Mouse (Mus musculus) adipocyte (in vitro differentiated cells): Measurements from ENCODE around the gene Dnajc5.
"Not testable (repeated sequence)": the region's sequence is repeated elsewhere in the genome, so short reads cannot be mapped to it uniquely, and the experiment has no call there.

ENCODE experiments used
- DNase-seq: peaks from one replicate; pipeline ENCODE4 v3.0.0-alpha.2; 2016; ENCODE audit warnings: low spot score

Gene Dnajc5

DNA sequence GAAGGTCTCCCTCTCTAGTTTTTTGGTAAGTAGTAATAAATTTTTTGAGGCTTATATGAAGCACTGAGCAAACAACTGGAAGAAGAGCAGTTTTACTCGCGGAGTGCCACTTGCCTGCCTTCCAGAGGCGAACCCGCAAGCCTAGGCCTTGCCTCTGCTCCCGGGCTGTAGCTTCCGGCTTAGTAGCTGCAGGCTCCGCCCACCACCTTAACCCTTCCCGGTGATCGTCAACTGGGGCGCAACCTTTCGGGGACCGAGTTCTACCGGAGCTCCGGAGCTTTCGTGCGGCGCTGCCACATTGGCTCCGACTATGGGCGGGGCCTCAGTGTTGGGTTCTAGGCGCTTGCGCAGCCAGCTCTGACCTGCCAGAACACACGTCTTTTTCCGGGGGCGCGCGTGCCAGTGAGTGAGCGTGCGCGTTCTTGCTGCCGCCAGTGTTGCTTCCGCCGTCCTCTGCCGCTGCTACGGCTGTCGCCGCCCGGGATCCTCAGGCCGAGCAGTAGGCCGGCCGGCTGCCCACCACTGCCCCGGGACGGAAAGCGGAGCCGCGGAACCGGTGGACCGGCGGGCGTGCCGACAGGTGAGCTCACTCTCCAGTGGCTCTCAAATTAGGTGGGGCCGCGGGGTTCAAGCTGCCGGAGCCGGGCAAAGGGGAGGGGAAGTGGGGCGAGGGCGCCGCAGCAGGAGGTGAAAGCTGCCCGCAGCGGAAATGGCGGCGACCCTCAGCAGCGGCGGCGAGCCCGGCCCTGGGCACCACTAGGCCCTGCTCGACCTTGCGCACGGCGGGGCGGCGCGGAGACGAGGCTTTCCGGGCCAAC is at the start of gene Dnajc5:
TSS of gene Dnajc5 (plus strand) at position 368 of the 818 bp plus-strand sequence.
- DNase-seq, result peak; percentile 99

DNA sequence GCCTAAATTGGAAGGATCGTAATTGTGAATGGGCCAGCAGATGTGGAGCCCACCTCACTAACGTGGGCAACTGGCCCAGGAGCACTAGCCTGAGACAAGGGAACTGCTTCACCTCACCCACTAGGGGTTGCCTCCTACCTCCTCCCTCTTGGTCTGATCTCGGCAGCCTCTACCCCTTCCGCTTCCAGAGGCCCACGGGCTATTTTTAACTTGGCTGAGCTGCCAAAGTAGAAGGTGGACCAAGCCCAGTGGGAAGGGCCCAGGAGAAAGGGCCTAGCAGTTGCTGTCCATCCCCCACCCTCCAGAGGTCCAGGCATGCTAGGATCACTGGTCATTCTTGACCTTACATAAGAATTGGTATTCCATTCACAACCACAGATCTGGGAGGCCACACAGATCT is 49.0 kb upstream of the Dnajc5 start:
- DNase-seq, result peak; percentile 86

DNA sequence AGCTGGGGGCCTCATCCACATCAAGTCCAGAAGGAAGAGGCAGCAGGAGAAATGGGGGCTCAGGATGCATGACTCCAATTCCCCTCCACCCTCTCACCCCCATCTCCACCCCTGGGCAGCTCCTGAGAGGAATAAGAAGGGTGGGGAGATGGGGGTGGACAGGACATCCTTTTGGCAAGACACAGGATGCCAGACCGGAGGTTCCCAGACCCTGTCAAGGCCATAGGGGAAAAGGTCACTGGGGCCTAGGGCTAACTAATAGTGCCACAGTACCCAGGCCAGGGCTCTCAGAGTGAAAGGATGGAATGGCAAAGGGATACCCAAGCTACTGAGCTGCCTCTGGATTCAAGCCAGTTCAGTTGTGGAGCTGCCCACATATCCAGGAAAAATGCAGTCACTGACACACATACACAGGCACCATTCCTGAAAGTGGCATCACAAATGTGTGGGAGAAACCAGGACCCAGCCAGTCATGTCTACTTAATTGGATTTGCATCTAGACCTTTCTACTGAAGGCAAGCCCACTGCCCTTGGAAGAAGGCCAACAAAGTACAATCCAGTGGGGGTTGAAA is 47.9 kb upstream of the Dnajc5 start:
- no peak for DNase-seq

DNA sequence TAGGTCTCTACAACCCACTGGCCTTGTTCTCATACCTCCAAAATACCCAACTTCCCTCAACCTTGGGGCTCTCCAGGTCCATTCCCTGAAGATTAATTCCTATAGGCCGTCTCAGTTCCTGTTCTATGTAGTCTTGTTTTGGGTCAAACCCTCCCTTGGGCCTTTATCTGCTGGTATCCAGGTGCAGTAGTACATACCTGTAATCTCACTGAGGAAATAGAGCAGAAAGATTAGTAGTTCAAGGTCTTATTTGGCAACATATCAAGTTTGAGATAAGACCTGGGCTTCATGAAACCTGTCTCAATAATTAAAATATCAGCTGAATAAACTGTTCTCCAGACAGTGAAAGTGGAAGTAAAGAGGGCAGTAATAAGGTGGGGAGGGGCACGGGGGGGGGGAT is 37.2 kb upstream of the Dnajc5 start:
- DNase-seq, result no peak

DNA sequence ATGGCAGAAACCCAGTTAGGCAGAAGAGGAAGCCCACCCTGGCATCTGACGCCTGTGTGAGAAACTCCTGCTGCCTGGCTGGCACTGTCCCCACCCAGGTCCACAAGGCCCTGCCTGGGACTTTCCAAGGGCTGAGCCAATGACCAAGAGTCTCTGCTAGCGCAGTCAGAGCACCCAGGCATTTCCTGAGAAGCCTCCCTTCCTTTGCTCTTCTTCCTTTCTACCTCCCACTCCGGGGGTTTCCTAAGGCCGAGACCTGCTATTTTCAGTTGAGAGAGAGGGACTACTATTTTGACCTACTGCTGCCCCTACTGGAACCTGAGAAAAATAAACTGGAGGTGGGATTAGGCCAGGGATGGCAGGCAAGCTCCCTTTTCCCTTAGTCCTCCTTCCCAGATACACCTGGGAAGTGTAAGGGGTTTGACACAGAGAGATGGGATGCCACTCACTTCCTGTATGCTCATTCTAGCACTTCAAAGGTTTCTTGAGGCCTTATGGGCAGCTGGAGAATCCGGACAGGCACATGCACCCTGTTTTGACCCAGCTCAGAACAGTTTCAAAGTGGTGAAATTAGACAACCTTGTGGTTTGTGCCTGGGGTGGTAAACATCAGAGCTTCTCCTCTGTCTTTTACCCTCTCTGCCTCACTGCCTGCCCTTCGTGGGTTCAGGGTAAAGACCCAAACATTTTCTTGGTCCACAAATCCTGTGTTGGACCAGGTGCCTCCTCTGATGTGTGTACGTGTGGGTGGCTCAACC is 36.5 kb upstream of the Dnajc5 start:
- DNase-seq, result no peak

DNA sequence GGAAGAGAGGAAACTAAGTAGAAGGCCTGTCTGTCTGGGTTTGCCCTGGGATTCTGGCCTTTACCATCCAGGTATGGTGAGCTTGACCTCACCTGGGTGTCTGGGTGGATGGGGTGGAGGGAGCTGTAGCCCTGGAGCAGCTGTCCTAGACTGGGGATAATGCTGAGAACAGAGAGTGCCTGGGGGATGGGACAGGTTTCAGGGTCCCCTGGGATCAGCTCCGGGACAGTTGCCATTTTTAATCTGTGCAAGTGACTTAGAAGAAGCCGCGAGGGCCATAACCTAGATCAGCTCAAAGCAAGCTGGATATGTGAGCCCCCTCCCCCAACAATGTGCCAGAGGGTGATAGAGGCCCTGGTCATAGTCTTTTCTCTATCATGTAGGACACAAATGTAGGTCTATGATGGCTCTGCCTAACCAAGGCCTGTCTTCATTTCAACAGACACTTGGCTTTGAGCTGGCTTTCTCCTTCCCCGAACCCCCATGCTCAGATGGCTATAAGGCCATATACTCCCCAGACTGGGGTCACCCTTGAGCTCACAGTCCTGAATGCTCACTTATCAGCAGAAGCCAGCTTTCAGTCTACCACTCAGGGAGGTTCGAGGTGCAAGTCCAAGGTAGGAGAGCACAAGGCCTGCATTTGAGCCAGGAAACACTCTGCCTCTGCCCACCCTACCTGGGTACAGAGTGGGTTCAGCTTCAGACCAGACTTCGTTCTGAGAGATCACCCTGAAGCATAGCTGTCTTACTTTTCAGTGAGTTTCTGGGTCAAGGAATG is 35.6 kb upstream of the Dnajc5 start:
- DNase-seq, result no peak

DNA sequence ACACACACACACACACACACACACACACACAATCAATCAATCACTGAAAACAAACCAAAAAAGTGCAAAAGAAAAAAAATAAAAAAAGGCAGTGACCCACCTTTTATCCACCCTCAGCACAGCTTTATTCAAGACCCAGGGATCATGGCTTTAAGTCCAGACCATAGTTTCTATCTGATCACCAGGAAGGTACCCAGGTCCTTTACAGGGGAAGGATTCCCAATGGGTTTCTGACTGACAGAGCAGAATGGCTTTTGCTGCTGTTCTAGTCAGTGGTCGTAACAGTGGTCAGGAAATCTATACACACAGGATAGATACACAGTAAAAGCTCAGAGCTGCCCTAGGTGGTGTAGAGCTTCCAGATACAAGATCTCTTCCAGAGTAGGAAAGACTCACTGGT is 34.5 kb upstream of the Dnajc5 start:
- DNase-seq, result no peak

DNA sequence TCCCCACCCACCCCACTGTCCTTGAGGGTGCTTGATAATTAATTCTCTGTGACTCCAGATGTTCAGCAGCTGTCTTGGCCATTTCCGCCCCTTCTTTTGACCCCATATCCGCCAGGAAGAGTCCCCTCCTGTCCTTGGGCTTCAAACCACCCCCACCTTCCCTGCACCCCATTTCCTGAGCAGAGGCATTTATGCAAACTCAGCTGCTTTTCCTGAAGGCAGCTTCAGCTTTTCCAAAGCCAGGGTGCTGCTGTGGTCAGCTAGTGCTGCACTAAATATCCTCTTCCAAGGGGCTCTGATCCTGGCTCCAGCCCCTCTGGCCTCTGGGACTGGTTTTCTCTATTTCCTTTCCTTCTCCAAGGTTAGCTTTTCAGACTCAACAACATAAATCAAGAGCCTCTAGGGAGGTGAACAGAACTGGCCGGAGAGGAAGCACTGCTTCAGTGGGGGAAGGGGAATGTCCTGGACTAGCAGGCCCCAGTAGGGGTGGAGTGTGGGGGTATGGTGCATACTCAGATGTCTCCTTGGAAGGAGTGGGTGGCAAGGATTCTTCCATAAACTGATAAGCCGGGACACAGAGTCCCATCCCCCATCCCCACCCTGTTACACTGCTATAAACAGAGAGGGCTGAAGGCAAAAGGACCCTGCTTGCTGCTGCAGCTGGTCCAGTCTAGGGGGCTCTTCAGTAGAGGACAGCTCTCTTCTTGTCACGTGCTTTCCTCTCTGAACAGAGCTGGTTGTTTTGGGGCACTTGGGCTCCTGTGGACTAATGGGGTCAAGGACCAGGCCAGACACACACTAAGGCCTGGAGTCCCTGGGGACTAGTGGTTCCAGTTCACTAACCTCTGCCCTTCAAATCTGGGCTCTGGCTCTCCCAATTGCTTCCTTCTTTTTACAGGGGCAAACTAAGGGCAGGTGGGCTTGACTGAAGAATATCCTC is 32.7 kb upstream of the Dnajc5 start:
- DNase-seq, result peak; percentile 83

DNA sequence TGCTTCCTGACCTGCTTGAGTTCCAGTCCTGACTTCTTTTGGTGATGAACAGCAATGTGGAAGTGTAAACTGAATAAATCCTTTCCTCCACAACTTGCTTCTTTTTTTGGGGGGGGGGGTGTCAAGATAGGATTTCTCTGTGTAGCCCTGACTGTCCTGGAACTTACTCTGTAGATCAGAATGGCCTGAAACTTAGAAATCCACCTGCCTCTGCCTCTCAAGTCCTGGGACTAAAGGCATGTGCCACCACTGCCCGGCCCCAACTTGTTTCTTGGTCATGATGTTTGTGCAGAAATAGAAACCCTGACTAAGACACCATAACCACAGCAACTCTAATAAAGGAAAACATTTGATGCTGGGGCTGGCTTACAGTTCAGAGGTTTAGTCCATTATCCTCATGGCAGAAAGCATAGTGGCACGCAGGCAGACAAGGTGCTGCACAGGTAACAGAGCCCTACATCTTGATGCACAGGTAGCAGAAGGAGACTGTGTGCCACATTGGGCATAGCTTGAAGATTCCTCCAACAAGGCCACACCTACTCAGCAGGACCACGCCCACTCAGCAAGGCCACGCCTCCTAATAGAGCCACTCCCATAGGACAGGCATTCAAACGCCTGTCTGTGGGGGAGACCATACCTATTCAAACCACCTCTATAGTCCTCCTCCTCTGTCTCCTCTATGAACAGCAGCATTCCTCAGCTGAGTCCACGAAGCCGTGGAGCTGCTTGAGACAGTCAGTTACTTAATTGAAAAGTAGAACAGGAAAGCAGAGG is 28.7 kb upstream of the Dnajc5 start:
- no peak for DNase-seq

DNA sequence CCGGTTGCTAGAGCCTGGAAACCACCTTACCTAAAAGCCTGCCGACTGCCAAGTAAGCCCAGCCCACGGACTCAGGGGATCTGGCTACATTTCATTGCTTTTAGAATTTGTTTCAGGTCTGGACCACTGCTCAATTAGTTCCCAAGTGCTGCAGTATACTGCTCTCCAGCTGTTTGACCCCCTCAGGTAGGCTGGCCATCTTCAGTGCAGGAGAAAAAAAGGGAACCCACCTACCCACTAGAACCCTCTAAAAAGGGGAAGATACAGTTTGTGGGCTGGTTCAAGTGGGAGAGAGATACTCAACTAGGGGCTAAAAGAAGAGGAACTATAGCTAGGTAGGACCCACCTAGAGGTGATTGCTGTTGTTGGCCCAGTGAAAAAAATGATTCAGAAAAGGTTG is 28.1 kb upstream of the Dnajc5 start:
- DNase-seq, result no peak

DNA sequence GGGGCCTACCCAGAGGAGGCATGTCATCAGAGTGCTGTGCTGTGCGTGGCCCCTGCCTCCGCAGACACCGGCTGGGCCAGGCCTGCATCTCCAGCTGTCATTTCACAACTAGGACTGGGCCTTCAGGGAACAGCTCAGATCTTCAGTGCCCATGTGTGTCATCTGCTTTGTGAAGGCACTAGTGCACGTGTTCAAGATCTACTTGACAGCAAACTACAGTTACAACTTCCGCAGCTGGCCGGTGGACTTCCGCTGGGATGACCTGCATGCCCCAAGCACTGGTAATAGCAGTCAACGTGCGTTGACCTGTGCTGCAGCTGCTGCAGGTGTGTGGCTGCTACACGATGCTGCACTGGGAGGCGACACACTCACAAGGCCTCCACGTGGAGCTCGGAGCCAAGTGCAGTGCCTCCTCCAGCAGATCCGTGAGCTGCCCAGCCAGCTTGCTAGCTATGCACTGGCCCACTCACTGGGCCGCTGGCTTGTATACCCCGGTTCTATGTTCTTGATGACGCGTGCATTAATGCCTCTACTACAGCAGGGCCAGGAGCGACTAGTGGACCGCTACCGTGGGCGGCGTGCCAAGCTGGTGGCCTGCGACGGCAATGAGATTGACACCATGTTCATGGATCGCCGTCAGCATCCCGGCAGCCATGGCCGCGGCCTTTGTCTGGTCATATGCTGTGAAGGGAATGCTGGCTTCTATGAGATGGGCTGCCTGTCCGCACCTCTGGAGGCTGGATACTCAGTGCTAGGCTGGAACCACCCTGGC is 26.9 kb upstream of the Dnajc5 start, which contains the start of gene Abhd16b:
TSS of gene Abhd16b (plus strand) at position 51 of the 772 bp plus-strand sequence.
- DNase-seq, result no peak

DNA sequence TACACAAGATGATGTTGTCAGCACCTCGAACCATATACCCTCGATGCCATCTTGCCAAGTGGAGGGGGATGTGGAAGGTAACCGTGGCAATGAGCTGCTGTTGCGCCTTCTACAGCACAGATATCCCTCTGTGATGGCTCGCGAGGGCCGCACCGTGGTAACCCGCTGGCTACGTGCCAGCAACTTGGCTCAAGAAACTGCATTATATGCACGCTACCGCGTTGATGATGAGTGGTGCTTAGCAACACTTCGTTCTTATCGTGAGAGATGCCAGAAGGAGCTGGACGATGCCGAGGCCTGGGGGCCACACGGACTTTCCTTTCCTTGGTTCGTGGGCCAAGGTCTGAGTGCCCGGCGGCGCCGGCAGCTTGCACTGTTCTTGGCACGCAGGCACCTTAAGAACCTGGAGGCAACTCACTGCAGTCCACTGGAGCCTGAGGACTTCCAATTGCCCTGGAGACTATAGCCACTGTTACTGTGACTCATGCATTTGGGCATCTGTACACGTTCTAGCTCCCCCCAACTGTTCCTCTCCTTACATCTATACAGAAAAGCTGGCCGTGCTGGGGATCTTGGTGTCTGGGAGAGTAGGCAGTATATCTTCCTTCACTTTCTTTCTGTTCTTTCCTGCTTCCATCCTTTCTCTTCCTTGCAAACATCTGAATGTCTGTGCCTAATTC is 25.9 kb upstream of the Dnajc5 start:
- no peak for DNase-seq

DNA sequence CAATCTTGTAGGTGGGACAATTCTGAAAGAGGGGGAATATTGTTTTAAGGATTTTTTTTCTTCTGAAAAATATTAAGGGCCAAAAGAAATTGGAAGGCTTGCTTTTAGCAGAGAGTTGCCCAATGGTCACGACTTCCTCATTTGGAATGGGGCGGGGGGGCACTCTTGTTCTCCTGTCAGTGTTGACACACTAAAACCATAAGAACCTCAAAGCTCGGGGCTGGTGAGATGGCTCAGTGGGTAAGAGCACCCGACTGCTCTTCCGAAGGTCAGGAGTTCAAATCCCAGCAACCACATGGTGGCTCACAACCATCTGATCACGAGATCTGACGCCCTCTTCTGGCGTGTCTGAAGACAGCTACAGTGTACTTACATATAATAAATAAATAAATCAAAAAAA is 24.4 kb upstream of the Dnajc5 start:
- not testable (repeated sequence) for DNase-seq

DNA sequence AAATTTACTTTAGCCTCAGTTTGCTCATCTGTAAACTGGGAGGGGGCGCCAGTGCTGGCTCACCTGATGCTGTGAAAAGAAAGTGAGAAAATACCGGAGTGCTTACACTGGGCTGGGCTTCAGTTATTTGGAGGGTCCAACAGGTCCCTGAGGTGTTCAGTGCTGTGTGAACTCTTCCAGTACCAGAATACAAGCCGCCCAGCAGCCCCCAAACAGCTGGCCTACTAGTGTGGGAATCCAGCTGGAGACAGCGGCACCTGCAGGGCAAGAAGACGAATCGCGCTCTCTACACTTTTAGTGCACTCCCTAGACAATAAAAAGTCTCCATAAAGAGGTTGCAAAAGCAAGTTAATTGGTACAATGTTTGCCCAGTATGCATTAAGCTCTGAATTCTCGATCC is 24.0 kb upstream of the Dnajc5 start:
- peak; percentile 76 for DNase-seq

DNA sequence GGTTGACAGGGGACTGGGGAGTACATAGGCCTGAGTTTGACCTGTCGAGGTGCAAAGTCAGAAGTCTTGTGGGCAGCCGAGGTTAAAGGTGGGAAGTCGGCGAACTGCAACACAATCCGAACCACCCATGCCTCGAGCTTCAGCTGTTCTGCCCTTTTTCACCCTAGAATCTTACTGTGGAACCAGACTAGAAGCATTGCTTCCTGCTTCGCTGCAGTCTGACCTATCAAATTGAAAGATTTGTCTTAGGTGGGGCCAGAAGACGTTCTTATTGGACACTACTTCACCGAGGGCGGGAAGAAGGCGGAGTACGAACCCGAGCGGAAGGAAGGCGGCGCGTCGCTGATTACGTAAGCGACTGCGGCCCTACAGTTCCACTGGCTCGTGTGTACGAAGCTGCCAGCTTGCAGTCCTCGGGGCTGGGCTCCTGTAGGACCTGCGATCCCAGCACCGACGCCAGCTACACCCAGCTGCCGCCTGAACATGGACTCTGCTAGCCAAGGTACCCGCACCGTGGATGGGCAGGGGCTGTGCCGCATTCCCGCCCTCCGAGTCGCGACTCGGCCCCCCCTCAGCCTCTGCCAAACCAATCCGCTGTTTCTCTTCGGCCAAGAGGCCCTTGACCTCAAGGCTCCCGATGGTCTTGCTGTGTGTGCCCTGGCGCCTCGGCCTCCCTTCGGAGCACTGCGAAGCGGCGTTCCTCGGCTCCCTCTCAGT is 23.3 kb upstream of the Dnajc5 start, which contains the start of gene Tpd52l2:
TSS of gene Tpd52l2 (plus strand) at position 312 of the 717 bp plus-strand sequence.
- peak; percentile 99 for DNase-seq

DNA sequence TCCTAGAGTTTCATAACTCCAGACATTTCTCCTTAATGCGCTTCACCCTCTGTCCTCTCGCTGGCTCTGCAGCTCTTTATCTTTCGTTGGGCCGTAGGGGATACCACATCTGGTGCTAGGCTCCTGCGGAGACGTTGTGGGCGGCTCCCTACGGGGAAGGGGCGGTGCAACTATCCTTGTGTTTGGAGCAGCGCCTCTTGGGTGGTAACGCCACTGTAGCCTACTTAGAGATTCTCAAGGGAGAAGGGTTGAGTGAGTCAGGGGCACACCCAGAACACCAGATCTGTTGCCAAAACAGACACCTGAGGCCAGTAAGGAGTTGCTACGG is 22.8 kb upstream of the Dnajc5 start:
- peak; percentile 90 for DNase-seq

DNA sequence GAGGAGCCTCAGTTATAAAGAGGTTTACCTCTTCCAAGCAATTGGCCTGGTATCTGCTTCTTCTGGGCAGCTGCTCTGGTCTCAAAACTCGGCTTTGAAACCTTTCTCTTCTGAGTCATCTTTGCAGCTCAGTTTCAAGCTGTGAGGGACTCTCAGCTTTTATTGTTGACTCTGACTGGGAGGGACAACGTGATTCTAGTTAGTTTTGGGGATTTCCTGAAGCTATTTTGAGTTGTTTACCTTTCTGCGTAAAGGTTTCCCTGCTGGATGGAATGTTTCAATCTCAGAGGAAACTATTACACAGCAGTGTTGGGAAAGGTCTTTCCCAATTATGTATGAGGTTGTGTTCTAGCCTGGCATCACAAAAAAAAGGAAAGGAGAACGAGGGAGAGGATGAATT is 21.6 kb upstream of the Dnajc5 start:
- peak; percentile 48 for DNase-seq

DNA sequence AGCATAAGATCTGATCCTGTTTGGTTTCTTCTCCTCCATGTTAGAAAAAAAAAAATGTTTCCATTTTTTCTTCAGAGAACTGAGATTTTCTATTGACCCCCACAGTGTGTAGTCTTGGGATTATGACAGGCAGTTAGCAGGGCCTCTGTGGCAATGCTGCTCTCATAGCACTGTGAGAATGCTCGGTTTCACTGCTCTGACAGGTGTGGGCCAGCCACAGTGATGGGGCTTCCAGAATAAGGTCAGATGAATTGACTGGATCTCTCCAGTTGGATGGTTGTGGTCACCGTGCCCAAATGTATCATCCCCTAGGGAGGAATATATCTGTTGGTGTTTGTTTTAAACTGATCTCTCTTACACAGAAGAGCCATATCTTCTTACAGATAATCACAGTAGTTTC is 11.1 kb upstream of the Dnajc5 start:
- DNase-seq, result no peak
